Mouse (Mus musculus) liver, embryonic 16.5 days (tissue): ENCODE data around the gene Gm42906. TPM values are rescaled to one million over a fixed set of nuclear protein-coding genes. Genes with fewer than 3 reads are reported as not detected.

Experiments used
- ATAC-seq: fragments of 200-750 bp; cut with Nextera tagmentation; 2 replicates; pipeline ENCODE4 v1.8.0; 2017; ENCODE audit warnings: low read depth, mild to moderate bottlenecking, moderate number of reproducible peaks, moderate library complexity
- H3K27ac ChIP-seq: fragments of 300-500 bp; sonication (generic); 2 replicates; pipeline ENCODE4 v1.5.1; 2014; ENCODE audit warnings: mild to moderate bottlenecking, low read length
- H3K27me3 ChIP-seq: fragments of 300-500 bp; sonication (generic); 2 replicates; pipeline ENCODE4 v1.6.1; 2014; ENCODE audit warnings: low read depth, low read length, mixed read lengths; ENCODE audit not compliant: control insufficient read depth, insufficient read depth
- H3K36me3 ChIP-seq: fragments of 300-500 bp; sonication (generic); 2 replicates; pipeline ENCODE4 v1.6.1; 2014; ENCODE audit warnings: mild to moderate bottlenecking; ENCODE audit not compliant: control insufficient read depth, insufficient read depth
- H3K4me1 ChIP-seq: fragments of 300-500 bp; sonication (generic); 2 replicates; pipeline ENCODE4 v1.6.1; 2014; ENCODE audit warnings: low read depth, low read length, mixed read lengths; ENCODE audit not compliant: control insufficient read depth
- H3K4me2 ChIP-seq: fragments of 300-500 bp; sonication (generic); 2 replicates; pipeline ENCODE4 v1.6.1; 2014; ENCODE audit warnings: low read depth, low read length, mixed read lengths
- H3K4me3 ChIP-seq: fragments of 300-500 bp; sonication (generic); 2 replicates; pipeline ENCODE4 v1.5.1; 2014; ENCODE audit warnings: low read depth, mild to moderate bottlenecking, low read length
- H3K9ac ChIP-seq: fragments of 300-500 bp; sonication (generic); 2 replicates; pipeline ENCODE4 v1.6.1; 2014; ENCODE audit warnings: low read depth, low read length
- H3K9me3 ChIP-seq: fragments of 300-500 bp; sonication (generic); replicated peaks from 2 replicates; pipeline ENCODE4 v1.6.1; 2016; ENCODE audit warnings: low read length; ENCODE audit not compliant: control insufficient read depth
- WGBS: fragments of 180-500 bp; shearing (Covaris S2); extraction: QIAGEN DNeasy Blood & Tissue Kit; methylation state at CpG from one replicate; pipeline ENCODE4 v1.1.7; 2014; ENCODE audit not compliant: insufficient replicate concordance; 5-methylcytosine and 5-hydroxymethylcytosine counted together
- polyA plus RNA-seq: library from polyadenylated mRNA; unstranded; fragments of >200 nt; fragmentation: Nextera tagmentation; extraction: Ambion mirVana; gene quantifications from 2 replicates; pipeline ENCODE4 v1.2.1, GENCODE M21; 2015

The Gm42906 gene
- polyA plus RNA-seq, 1 experiment from 2014 or later = not detected

DNA sequence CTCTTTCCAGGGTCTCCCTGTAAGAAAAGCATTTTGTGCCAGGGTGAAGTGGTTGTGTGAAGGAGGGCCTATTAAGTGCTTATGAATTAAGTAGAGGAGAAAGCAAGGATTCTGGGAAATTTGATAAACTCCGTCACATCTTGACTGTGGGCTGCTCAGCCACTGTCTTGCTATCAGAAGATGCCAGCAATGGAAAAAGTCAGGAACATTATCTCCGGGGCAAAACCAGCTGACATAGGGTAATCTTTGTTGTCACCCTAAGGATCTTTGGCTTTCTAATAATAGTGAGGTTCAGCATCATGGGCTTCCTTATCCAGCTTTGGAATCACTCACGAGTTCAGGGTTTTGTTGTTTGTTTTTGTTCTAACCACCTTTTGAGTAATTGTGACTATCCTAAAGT lies 14.3 kb downstream of the Gm42906 start:
- peak; percentile 68 for ATAC-seq
- no peak overlapping the region for H3K9ac ChIP-seq
- peak overlapping the region; percentile 39 for H3K4me2 ChIP-seq
- WGBS = 25% methylated on average over 3 of the region's 3 CpGs
- peak overlapping the region; percentile 70 for H3K27ac ChIP-seq
- no peaks in the 10 kb centered on the region for H3K9me3 ChIP-seq
- no peak overlapping the region for H3K4me3 ChIP-seq
- no peaks in the 10 kb centered on the region for H3K27me3 ChIP-seq
- H3K4me1 ChIP-seq = peaks cover 29% of the 10 kb centered on the region
- H3K36me3 ChIP-seq = no peaks in the 10 kb centered on the region

DNA sequence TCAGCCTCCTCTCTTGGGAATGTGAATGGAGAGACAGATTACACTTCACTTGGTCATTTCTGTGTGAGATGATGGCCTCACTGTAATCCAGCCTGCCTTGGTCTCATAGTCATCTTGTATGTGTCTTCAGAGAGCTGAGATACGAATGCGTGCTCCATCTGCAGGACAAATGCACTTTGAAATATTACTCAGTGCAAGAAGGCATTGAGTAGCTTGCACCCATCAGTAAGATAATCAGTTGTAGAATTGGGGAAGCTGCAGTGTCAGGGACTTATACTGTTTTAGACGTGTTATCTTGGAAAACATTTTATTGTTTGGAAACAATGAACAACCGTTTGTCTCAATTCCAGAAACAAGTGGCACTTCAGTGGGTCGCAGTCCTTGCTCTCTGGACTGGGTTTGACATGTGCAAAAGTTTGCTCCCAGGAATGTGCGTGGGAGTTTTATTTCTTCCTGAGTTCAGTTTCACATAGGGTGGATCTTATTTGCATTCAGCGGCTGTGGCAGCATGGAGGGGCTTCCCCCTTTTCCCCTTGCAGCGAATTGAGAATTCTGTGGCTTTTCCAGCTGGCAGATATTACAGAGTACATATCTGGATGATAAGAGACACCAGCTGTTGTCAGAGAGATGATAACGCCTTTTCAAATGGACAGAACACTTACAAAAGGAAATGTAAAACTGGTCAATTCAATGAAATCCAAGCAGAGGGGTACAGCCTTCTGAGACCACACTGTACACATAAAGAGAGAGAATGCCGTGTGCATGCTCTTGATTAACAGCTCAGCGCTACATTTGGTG lies 15.1 kb downstream of the Gm42906 start:
- Histone ChIP-seq H3K4me3 (no peak overlapping the region), H3K9me3 (no peaks in the 10 kb centered on the region), H3K27me3 (no peaks in the 10 kb centered on the region), H3K4me1 (peaks cover 26% of the 10 kb centered on the region), H3K4me2 (peak overlapping the region; percentile 39), H3K36me3 (no peaks in the 10 kb centered on the region), H3K9ac (no peak overlapping the region), H3K27ac (peak overlapping the region; percentile 77)
- 27% methylated on average over 11 of the region's 11 CpGs for WGBS
- peak; percentile 23 for ATAC-seq

DNA sequence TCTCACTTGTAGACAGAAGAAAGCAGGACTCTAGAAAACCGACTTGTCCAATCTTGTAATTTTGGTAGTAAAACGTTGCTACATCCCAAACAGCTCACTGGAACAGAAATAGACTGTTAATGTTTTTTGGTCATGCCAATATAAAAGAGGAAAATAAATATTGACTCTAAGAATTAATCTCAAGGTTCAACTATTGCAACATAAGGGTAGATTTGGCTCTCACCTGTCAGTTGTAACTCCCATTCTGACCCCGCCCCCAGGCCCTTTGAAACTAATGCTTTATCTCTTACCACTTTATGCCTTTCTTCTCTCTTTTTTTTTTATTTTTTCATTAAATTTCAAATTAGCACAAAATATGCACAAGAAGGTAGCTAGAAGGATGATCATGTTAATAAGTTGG lies 18.0 kb downstream of the Gm42906 start:
- WGBS = 57% methylated on average over 3 of the region's 3 CpGs
- H3K4me2 ChIP-seq = no peak overlapping the region
- no peaks in the 10 kb centered on the region for H3K27me3 ChIP-seq
- peaks cover 16% of the 10 kb centered on the region for H3K4me1 ChIP-seq
- no peaks in the 10 kb centered on the region for H3K9me3 ChIP-seq
- no peaks in the 10 kb centered on the region for H3K36me3 ChIP-seq
- peak overlapping the region; percentile 77 for H3K27ac ChIP-seq
- no peak for ATAC-seq
- H3K4me3 ChIP-seq = no peak overlapping the region
- no peak overlapping the region for H3K9ac ChIP-seq

DNA sequence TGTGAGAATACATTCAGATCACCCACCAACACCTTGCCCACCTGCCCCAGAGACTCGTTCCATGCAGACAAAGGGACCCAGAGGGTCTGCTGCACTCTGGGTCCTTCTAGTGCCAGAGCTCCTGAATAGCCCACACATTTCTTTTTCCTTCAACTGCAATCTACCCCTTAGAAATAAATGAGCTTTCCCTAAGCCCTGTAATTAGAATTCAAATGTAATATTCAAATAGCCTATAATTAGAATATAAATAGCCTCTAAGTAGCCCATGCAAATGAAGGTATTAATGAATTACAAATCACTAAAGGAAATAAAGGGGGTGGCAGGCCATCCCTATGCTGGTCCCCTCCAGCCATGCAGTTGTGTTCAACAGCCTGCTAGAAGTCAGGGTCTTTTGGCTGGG lies 18.7 kb downstream of the Gm42906 start:
- WGBS = 45% methylated on average over 1 of the region's 1 CpGs
- Histone ChIP-seq H3K9me3 (no peaks in the 10 kb centered on the region), H3K4me1 (peaks cover 16% of the 10 kb centered on the region), H3K27me3 (no peaks in the 10 kb centered on the region), H3K9ac (no peak overlapping the region), H3K4me3 (no peak overlapping the region), H3K36me3 (no peaks in the 10 kb centered on the region), H3K27ac (peak overlapping the region; percentile 77), H3K4me2 (no peak overlapping the region)
- ATAC-seq = no peak

DNA sequence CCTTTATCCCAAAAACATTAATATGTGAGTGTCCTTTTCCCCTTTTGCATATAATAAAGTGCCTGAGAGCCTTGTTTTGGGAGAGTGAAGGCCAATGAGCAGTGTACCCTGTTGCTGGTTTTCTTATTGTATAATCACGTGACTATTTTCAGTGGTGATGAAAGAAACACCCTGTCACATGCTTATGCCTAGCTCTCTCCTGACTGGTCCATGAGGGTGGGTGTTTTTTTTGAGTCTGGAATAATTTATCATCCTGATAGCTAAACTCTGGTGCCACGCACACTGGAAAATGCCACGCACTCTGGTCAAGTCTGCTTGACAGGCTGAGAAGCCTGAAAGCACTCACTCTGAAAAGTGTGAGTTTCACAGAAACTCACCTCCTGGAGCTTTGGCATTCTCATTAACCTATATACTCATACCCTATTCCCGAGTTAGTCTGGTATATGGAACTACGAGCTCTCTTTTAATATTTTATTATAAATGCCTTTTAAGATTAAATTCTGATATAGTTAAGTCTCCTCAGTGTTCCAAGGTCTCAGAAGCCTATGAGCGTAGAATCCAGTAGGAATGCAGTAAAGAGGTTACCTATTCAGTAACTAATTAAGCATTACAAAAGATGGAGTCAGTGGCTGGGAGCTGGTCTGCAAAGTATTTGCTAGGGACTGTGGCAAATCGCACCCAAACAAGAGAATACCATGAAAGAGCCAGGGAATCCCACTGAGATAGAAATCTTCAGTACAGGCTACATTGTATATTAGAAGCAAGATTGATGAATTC lies 19.7 kb downstream of the Gm42906 start:
- H3K27me3 ChIP-seq = no peaks in the 10 kb centered on the region
- 53% methylated on average over 7 of the region's 7 CpGs for WGBS

DNA sequence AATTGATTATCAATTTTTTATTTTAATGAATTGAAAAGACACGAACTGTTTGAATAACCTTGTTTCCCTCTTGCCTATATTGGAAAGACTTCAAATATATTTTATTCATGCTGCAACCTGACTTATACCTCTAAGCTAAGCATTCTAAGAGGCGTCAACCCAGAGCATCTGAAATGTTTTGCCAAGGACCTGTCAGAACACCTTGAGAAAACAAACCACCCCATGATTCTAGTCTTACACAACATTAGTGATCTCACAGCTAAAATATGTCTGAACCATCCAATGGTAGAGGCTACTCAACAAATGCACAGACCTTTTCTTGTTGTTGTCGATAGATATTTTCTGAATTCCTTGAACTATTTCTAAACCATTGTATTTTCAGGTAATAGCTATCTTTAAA lies 20.5 kb downstream of the Gm42906 start:
- no peaks in the 10 kb centered on the region for H3K9me3 ChIP-seq
- 61% methylated on average over 3 of the region's 3 CpGs for WGBS
- ATAC-seq = no peak

More for the DNA sequence above, 19.7 kb downstream of the Gm42906 start:
- H3K4me1 ChIP-seq = peaks cover 11% of the 10 kb centered on the region
- H3K36me3 ChIP-seq = no peaks in the 10 kb centered on the region
- H3K27ac ChIP-seq = peak overlapping the region; percentile 37; the same call in 1 of the 2 replicates
- no peak overlapping the region for H3K4me2 ChIP-seq
- H3K4me3 ChIP-seq = no peak overlapping the region
- H3K9me3 ChIP-seq = no peaks in the 10 kb centered on the region
- no peak for ATAC-seq
- no peak overlapping the region for H3K9ac ChIP-seq

DNA sequence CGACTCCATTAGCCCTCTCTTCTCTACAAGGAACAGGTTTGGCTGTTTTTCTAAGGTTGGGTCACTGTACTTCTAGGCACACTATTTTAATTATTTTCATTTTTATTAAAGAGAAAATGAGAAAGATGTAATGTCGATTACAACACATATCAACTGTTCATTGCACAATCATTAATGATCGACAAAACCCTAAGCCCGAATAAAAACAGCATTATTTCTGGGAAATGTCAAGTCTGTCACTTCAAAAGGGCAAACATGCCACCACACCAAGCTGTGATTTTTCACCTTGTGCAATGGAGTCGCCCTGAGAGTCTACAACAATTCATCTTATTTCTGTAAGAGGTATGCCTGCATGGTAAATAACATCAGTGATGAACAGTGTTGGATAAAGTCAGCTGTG lies 21.7 kb downstream of the Gm42906 start:
- no peaks in the 10 kb centered on the region for H3K27me3 ChIP-seq
- H3K4me1 ChIP-seq = no peaks in the 10 kb centered on the region; the same call in 1 of the 2 replicates
- no peak overlapping the region for H3K4me2 ChIP-seq
- 58% methylated on average over 5 of the region's 5 CpGs for WGBS
- no peaks in the 10 kb centered on the region for H3K9me3 ChIP-seq
- no peak for ATAC-seq
- no peaks in the 10 kb centered on the region for H3K36me3 ChIP-seq
- H3K9ac ChIP-seq = no peak overlapping the region
- H3K4me3 ChIP-seq = no peak overlapping the region
- no peak overlapping the region for H3K27ac ChIP-seq

More for the DNA sequence above, 20.5 kb downstream of the Gm42906 start:
- H3K4me3 ChIP-seq = no peak overlapping the region
- no peaks in the 10 kb centered on the region for H3K36me3 ChIP-seq
- no peak overlapping the region for H3K27ac ChIP-seq
- H3K9ac ChIP-seq = no peak overlapping the region
- H3K27me3 ChIP-seq = no peaks in the 10 kb centered on the region
- H3K4me2 ChIP-seq = no peak overlapping the region
- H3K4me1 ChIP-seq = peaks cover 3% of the 10 kb centered on the region

DNA sequence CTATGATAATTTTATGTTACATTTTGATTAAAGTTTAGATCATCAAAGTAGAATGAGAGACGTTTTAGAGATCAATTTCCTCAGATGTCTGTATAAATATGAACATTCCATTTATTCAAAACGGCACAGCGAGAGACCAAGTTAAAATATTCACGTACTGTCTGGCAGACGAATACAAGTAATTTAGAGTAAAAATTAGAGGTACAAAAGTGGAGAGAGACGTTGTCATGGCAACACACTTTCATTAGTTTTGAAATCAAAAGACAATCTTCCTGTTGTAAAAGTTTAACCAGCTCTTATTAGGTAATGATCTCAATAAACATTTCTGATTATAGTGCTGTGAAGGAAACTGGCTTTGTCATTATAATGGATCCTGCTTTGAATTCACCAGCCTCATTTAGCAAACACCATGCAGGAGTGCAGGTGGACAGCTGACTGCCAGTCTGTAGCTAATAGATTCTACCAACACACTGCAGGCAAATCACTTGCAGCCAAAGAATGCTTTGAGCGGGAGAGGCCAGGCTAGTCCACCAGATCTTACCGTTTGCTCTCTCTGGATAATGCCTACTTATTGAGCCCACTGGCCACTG lies 22.6 kb downstream of the Gm42906 start:
- Histone ChIP-seq H3K27me3 (no peaks in the 10 kb centered on the region), H3K4me2 (no peak overlapping the region), H3K4me3 (no peak overlapping the region), H3K36me3 (no peaks in the 10 kb centered on the region), H3K9ac (no peak overlapping the region), H3K27ac (no peak overlapping the region), H3K4me1 (no peaks in the 10 kb centered on the region; the same call in 1 of the 2 replicates), H3K9me3 (no peaks in the 10 kb centered on the region)
- ATAC-seq = no peak
- WGBS = 64% methylated on average over 8 of the region's 8 CpGs
